13 mouse cellular contexts compared by ENCODE assay signal in the genomic region with DNA sequence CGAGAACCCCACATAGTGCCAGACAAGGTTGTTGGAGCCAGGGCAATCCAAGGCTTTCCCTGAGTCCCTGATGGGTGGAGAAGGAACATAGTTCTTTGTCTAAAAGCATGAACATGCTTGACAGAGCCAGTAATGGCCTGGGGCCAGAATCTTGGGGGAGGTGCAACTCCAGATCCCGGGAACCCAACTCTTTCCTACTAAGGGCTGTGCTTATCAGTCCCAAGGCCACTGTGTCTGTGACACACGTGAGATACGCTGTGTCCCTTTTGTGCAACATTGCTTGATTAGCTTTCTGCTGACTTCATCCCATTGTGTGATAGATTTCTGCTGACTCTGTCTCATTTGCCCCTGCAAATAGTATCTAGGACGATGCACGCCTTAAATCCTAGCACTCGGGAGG. TPM values are rescaled to one million over a fixed set of nuclear protein-coding genes. Genes with fewer than 3 reads are reported as not detected.
DNase-seq lines count a peak whose midpoint lies in the region; ATAC-seq and TF ChIP-seq lines count a peak whose summit lies in the region.
"Had no signal": no experiment of that assay in that cellular context is flagged by ENCODE, and none has a peak within 500 bp of the region (broad histone marks: within the 10 kb centered on the region; RNA-seq: fewer than 3 reads in every experiment).

No protein-coding gene starts in this region.

- TF ChIP-seq EP300 in stomach, postnatal 0 days (optimal IDR thresholded peaks at IDR 0.05), result no peak

- ATAC-seq in hindbrain, postnatal 0 days, result no peak
- ATAC-seq in stomach, embryonic 15.5 days (ENCODE audit: insufficient read depth, low FRiP score, low read depth), result peak; percentile 50; the same call in 1 of the 2 replicates
- ATAC-seq in stomach, postnatal 0 days (ENCODE audit: low FRiP score, low TSS enrichment), result no peak
- no peak for ATAC-seq in neural tube, embryonic 15.5 days (ENCODE audit: low FRiP score)
- ATAC-seq: activated CD4-positive, CD25-positive, alpha-beta regulatory T cell, adult 4 months had no signal

- WGBS in hindbrain, postnatal 0 days, result 68% methylated on average over 7 of the region's 7 CpGs
- 89% methylated on average over 7 of the region's 7 CpGs for WGBS in hindbrain, embryonic 10.5 days
- WGBS in stomach, embryonic 15.5 days, result 63% methylated on average over 7 of the region's 7 CpGs
- 70% methylated on average over 7 of the region's 7 CpGs for WGBS in stomach, postnatal 0 days
- WGBS in neural tube, embryonic 15.5 days, result 86% methylated on average over 7 of the region's 7 CpGs

- H3K36me3 ChIP-seq in hindbrain, postnatal 0 days (ENCODE audit: insufficient read depth, low read length), result peaks cover 7% of the 10 kb centered on the region; the same call in 1 of the 2 replicates
- no peaks in the 10 kb centered on the region for H3K36me3 ChIP-seq in hindbrain, embryonic 10.5 days
- no peaks in the 10 kb centered on the region for H3K36me3 ChIP-seq in stomach, embryonic 15.5 days
- H3K36me3 ChIP-seq in stomach, postnatal 0 days (ENCODE audit: control insufficient read depth, insufficient read depth, low read length), result no peaks in the 10 kb centered on the region
- H3K36me3 ChIP-seq in neural tube, embryonic 15.5 days, result peaks cover 9% of the 10 kb centered on the region

- no peak overlapping the region for H3K9ac ChIP-seq in hindbrain, postnatal 0 days (replicated peaks; ENCODE audit: low read length)
- H3K9ac ChIP-seq in stomach, embryonic 15.5 days, result no peak overlapping the region
- no peak overlapping the region for H3K9ac ChIP-seq in stomach, postnatal 0 days (ENCODE audit: low read length)
- H3K9ac ChIP-seq in neural tube, embryonic 15.5 days (replicated peaks), result no peak overlapping the region

- no peaks in the 10 kb centered on the region for H3K27me3 ChIP-seq in hindbrain, postnatal 0 days (ENCODE audit: insufficient read depth, low read length)
- H3K27me3 ChIP-seq in hindbrain, embryonic 10.5 days (ENCODE audit: insufficient read depth, poor library complexity, severe bottlenecking), result no peaks in the 10 kb centered on the region; the same call in 1 of the 2 replicates
- no peaks in the 10 kb centered on the region for H3K27me3 ChIP-seq in stomach, embryonic 15.5 days (replicated peaks)
- H3K27me3 ChIP-seq in stomach, postnatal 0 days (ENCODE audit: control insufficient read depth, insufficient read depth, low read length), result no peaks in the 10 kb centered on the region
- H3K27me3 ChIP-seq in neural tube, embryonic 15.5 days (replicated peaks), result no peaks in the 10 kb centered on the region; the same call in 1 of the 2 replicates

- TF ChIP-seq CTCF in hindbrain, postnatal 0 days (IDR thresholded peaks at IDR 0.05; ENCODE audit: low read depth), result no peak
- no peak for TF ChIP-seq CTCF in stomach, postnatal 0 days (IDR thresholded peaks at IDR 0.05; ENCODE audit: low read depth)

- H3K9me3 ChIP-seq in hindbrain, postnatal 0 days (ENCODE audit: low read length), result no peaks in the 10 kb centered on the region
- H3K9me3 ChIP-seq in hindbrain, embryonic 10.5 days, result peaks cover 7% of the 10 kb centered on the region
- H3K9me3 ChIP-seq in stomach, embryonic 15.5 days, result no peaks in the 10 kb centered on the region
- no peaks in the 10 kb centered on the region for H3K9me3 ChIP-seq in stomach, postnatal 0 days (ENCODE audit: control insufficient read depth, low read length)
- no peaks in the 10 kb centered on the region; the same call in 1 of the 2 replicates for H3K9me3 ChIP-seq in neural tube, embryonic 15.5 days (replicated peaks)

- no peak overlapping the region for H3K27ac ChIP-seq in hindbrain, postnatal 0 days
- H3K27ac ChIP-seq in hindbrain, embryonic 10.5 days, result no peak overlapping the region
- no peak overlapping the region for H3K27ac ChIP-seq in stomach, embryonic 15.5 days
- H3K27ac ChIP-seq in stomach, postnatal 0 days (replicated peaks), result no peak overlapping the region
- no peak overlapping the region for H3K27ac ChIP-seq in neural tube, embryonic 15.5 days (replicated peaks)
- H3K27ac ChIP-seq: macrophage had no signal

- DNase-seq in cerebellum, postnatal 14 days, result peak; percentile 37 to 59
- DNase-seq in cerebellum, adult 9-10 months, result no peak
- DNase-seq in hindbrain, postnatal 0 days (ENCODE audit: low spot score), result peak; percentile 15
- DNase-seq in hindbrain, embryonic 10.5 days (ENCODE audit: low spot score), result no peak
- no peak for DNase-seq in stomach, postnatal 0 days (ENCODE audit: low spot score)
- DNase-seq in frontal cortex, postnatal 25 days (ENCODE audit: low spot score in 2 of 2), result no peak
- DNase-seq: cerebellum, adult 11-12 months; kidney, adult 8-10 months had no signal

- H3K4me1 ChIP-seq in hindbrain, postnatal 0 days (ENCODE audit: insufficient read depth, low read length), result no peaks in the 10 kb centered on the region
- H3K4me1 ChIP-seq in hindbrain, embryonic 10.5 days (replicated peaks), result no peaks in the 10 kb centered on the region
- no peaks in the 10 kb centered on the region for H3K4me1 ChIP-seq in stomach, embryonic 15.5 days
- H3K4me1 ChIP-seq in stomach, postnatal 0 days (replicated peaks; ENCODE audit: control insufficient read depth, insufficient read depth), result no peaks in the 10 kb centered on the region
- H3K4me1 ChIP-seq in neural tube, embryonic 15.5 days, result 0 out of 2 replicates have a peak, but pooled peaks cover 2% of the 10 kb centered on the region

- no peak overlapping the region for H3K4me2 ChIP-seq in hindbrain, postnatal 0 days (ENCODE audit: low read depth, low read length)
- no peak overlapping the region for H3K4me2 ChIP-seq in stomach, embryonic 15.5 days
- H3K4me2 ChIP-seq in stomach, postnatal 0 days (replicated peaks; ENCODE audit: low read depth), result no peak overlapping the region
- H3K4me2 ChIP-seq in neural tube, embryonic 15.5 days, result no peak overlapping the region

- no peak overlapping the region for H3K4me3 ChIP-seq in hindbrain, postnatal 0 days (ENCODE audit: low read length)
- H3K4me3 ChIP-seq in hindbrain, embryonic 10.5 days, result no peak overlapping the region
- H3K4me3 ChIP-seq in stomach, embryonic 15.5 days (replicated peaks), result no peak overlapping the region
- no peak overlapping the region for H3K4me3 ChIP-seq in stomach, postnatal 0 days (ENCODE audit: low read depth, low read length)
- H3K4me3 ChIP-seq in neural tube, embryonic 15.5 days (replicated peaks), result no peak overlapping the region

RNA-seq across cellular contexts. Expression of a gene that starts 25.9 kb away (rescaled TPM):
- 17.7 and 20.0 TPM in 2 replicates for total RNA-seq in hindbrain, postnatal 0 days (2014; rRNA removed)
- 11.9 and 12.4 TPM in 2 replicates for polyA plus RNA-seq in hindbrain, postnatal 0 days (2015; fragmentation: Nextera tagmentation; extraction: Ambion mirVana)
- 5.5 and 6.1 TPM in 2 replicates for polyA plus RNA-seq in hindbrain, embryonic 10.5 days (2016; fragmentation: Nextera tagmentation; extraction: Ambion mirVana)
- 2.0 and 2.3 TPM in 2 replicates for polyA plus RNA-seq in stomach, embryonic 15.5 days (2015; fragmentation: Nextera tagmentation; extraction: Ambion mirVana)
- 0.36 and 0.44 TPM in 2 replicates for polyA plus RNA-seq in stomach, postnatal 0 days (2015; fragmentation: Nextera tagmentation; extraction: Ambion mirVana)
- 19.4 and 22.0 TPM in 2 replicates for polyA plus RNA-seq in neural tube, embryonic 15.5 days (2015; fragmentation: Nextera tagmentation; extraction: Ambion mirVana)
- total RNA-seq: liver, adult 2 months had no signal
- polyA plus RNA-seq: activated CD4-positive, CD25-positive, alpha-beta regulatory T cell, adult 4 months; liver, adult 2 months; macrophage had no signal

RNA-seq across cellular contexts. Expression of a gene that starts 31.8 kb away (rescaled TPM):
- 171 and 182 TPM in 2 replicates for total RNA-seq in hindbrain, postnatal 0 days (2014; rRNA removed)
- polyA plus RNA-seq in hindbrain, postnatal 0 days (2015; fragmentation: Nextera tagmentation; extraction: Ambion mirVana), result 151 and 167 TPM in 2 replicates
- 4.3 and 4.7 TPM in 2 replicates for polyA plus RNA-seq in hindbrain, embryonic 10.5 days (2016; fragmentation: Nextera tagmentation; extraction: Ambion mirVana)
- 3.6 and 4.2 TPM in 2 replicates for polyA plus RNA-seq in stomach, embryonic 15.5 days (2015; fragmentation: Nextera tagmentation; extraction: Ambion mirVana)
- 1.2 and 1.3 TPM in 2 replicates for polyA plus RNA-seq in stomach, postnatal 0 days (2015; fragmentation: Nextera tagmentation; extraction: Ambion mirVana)
- polyA plus RNA-seq in neural tube, embryonic 15.5 days (2015; fragmentation: Nextera tagmentation; extraction: Ambion mirVana), result 57.8 and 59.2 TPM in 2 replicates
- polyA plus RNA-seq: activated CD4-positive, CD25-positive, alpha-beta regulatory T cell, adult 4 months; macrophage had no signal

RNA-seq across cellular contexts. Expression of a gene that starts 47.0 kb away (rescaled TPM):
- total RNA-seq in hindbrain, postnatal 0 days (2014; rRNA removed), result 0.32 and 0.37 TPM in 2 replicates
- polyA plus RNA-seq in hindbrain, postnatal 0 days (2015; fragmentation: Nextera tagmentation; extraction: Ambion mirVana), result 0.14 and 0.16 TPM in 2 replicates
- polyA plus RNA-seq in hindbrain, embryonic 10.5 days (2016; fragmentation: Nextera tagmentation; extraction: Ambion mirVana), result 0.15 and 0.27 TPM in 2 replicates
- polyA plus RNA-seq in stomach, embryonic 15.5 days (2015; fragmentation: Nextera tagmentation; extraction: Ambion mirVana), result 0.05 and 0.06 TPM in 2 replicates
- not detected in 2 replicates for polyA plus RNA-seq in stomach, postnatal 0 days (2015; fragmentation: Nextera tagmentation; extraction: Ambion mirVana)
- polyA plus RNA-seq in neural tube, embryonic 15.5 days (2015; fragmentation: Nextera tagmentation; extraction: Ambion mirVana), result 0.15 and 0.23 TPM in 2 replicates
- total RNA-seq: liver, adult 2 months had no signal
- polyA plus RNA-seq: activated CD4-positive, CD25-positive, alpha-beta regulatory T cell, adult 4 months; liver, adult 2 months; macrophage had no signal

RNA-seq across cellular contexts. Expression of a gene that starts 50.7 kb away (rescaled TPM):
- 57.3 and 76.5 TPM in 2 replicates for total RNA-seq in hindbrain, postnatal 0 days (2014; rRNA removed)
- polyA plus RNA-seq in hindbrain, postnatal 0 days (2015; fragmentation: Nextera tagmentation; extraction: Ambion mirVana), result 40.0 and 43.3 TPM in 2 replicates
- polyA plus RNA-seq in hindbrain, embryonic 10.5 days (2016; fragmentation: Nextera tagmentation; extraction: Ambion mirVana), result 55.6 and 61.6 TPM in 2 replicates
- 38.8 and 38.9 TPM in 2 replicates for polyA plus RNA-seq in stomach, embryonic 15.5 days (2015; fragmentation: Nextera tagmentation; extraction: Ambion mirVana)
- polyA plus RNA-seq in stomach, postnatal 0 days (2015; fragmentation: Nextera tagmentation; extraction: Ambion mirVana), result 33.4 and 33.6 TPM in 2 replicates
- polyA plus RNA-seq in neural tube, embryonic 15.5 days (2015; fragmentation: Nextera tagmentation; extraction: Ambion mirVana), result 41.1 and 43.3 TPM in 2 replicates

Comparison
In these comparisons a context has a peak if more than half of its experiments do, and no peak if none do; other contexts are left out.
1. DNase-seq: peak in cerebellum, postnatal 14 days (2 of 2) and hindbrain, postnatal 0 days (single experiment); none in cerebellum, adult 9-10 months (single experiment), hindbrain, embryonic 10.5 days (single experiment), stomach, postnatal 0 days (single experiment) and frontal cortex, postnatal 25 days (0 of 2).
2. RNA of a gene that starts 31.8 kb away (polyA plus RNA-seq): 151 to 167 TPM in hindbrain, postnatal 0 days and 57.8 to 59.2 TPM in neural tube, embryonic 15.5 days; 4.3 to 4.7 TPM in hindbrain, embryonic 10.5 days, 3.6 to 4.2 TPM in stomach, embryonic 15.5 days and 1.2 to 1.3 TPM in stomach, postnatal 0 days; every median in the first group is over 10 times any median in the second.